Mouse (Mus musculus): ENCODE data around the gene Dact3.

DNA sequence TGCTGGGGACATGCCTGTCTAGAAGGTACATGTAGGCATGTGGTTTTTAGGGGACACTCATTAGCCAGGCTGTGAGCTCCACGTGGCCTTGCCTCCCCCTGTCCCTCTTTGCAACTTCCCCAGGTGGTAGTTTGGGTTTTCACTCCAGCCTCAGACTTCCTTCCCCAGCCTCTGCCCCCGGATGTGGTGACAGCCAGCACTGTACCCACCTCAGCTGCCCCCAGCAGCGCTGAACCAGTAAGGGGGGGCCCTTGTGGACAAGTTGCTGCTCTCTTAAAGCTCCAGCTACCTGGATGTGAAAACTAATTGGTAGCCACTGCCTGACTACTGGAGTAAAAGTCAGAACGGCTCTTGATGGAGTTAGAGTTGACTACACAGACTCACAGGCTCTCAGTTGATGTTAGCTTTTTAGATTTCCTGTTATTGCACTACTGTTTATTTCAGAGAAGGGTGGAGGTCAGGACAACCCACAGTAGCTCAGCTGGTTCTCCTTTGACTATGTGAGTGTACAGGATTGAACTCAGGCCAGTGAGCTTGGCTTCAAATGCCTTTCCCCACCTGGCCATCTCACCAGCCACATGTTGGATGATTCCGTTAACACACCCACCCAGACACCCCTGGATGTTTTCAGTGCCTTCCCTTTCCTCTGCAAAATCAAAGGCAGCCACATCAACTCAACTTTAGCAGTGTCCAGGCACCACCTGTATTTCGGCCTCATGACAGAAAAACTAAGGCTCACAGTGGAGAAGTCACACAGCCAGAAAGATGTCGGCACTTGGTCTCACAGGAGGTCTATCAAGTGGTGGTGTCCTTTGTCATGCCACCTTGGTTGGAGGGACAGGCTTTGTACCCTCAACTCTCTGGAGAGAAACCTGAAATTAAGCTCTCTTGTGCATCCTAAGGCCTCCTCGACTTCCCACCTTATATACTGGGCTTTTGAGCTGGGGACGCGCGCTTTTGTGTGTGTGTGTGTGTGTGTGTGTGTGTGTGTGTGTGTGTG is 33.3 kb upstream of the Dact3 start:
- no peak for TF ChIP-seq CTCF (IDR thresholded peaks at IDR 0.05; ENCODE audit: low read depth)
- TF ChIP-seq EP300 (optimal IDR thresholded peaks at IDR 0.05) = no peak
